Mouse (Mus musculus) midbrain, embryonic 10.5 days (tissue): ENCODE measurements at regions not wholly inside any gene's neighbourhood (a gene's known extent, or its start where the extent isn't known, plus 50 kb on each side); places are given as distances from the start of the nearest gene placed in this dataset.

Experiments used
- DNase-seq: peaks from one replicate; pipeline ENCODE4 v3.0.0-alpha.2; 2017; ENCODE audit warnings: low spot score
- H3K27ac ChIP-seq: fragments of 300-500 bp; sonication (generic); replicated peaks from 2 replicates; pipeline ENCODE4 v1.5.1; 2016; ENCODE audit warnings: mild to moderate bottlenecking
- H3K27me3 ChIP-seq: fragments of 300-500 bp; sonication (generic); 2 replicates; pipeline ENCODE4 v1.6.1; 2016; ENCODE audit warnings: low read depth, mild to moderate bottlenecking; ENCODE audit not compliant: poor library complexity, severe bottlenecking
- H3K36me3 ChIP-seq: fragments of 300-500 bp; sonication (generic); 2 replicates; pipeline ENCODE4 v1.6.1; 2016; ENCODE audit warnings: mild to moderate bottlenecking, moderate library complexity
- H3K4me1 ChIP-seq: fragments of 300-500 bp; sonication (generic); 2 replicates; pipeline ENCODE4 v1.6.1; 2016
- H3K4me3 ChIP-seq: fragments of 300-500 bp; sonication (generic); 2 replicates; pipeline ENCODE4 v1.5.1; 2016; ENCODE audit warnings: mild to moderate bottlenecking, moderate library complexity
- H3K9me3 ChIP-seq: fragments of 300-500 bp; sonication (generic); replicated peaks from 2 replicates; pipeline ENCODE4 v1.6.1; 2016; ENCODE audit warnings: mild to moderate bottlenecking
- WGBS: fragments of 180-500 bp; shearing (Covaris S2); methylation state at CpG from one replicate; pipeline ENCODE4 v1.1.7; 2016; 5-methylcytosine and 5-hydroxymethylcytosine counted together

- Histone ChIP-seq H3K36me3 (no peaks in the 10 kb centered on the region), H3K27me3 (no peaks in the 10 kb centered on the region), H3K9me3 (no peaks in the 10 kb centered on the region), H3K27ac (no peak overlapping the region), H3K4me1 (no peaks in the 10 kb centered on the region), H3K4me3 (no peak overlapping the region)
- 88% methylated on average over 4 of the region's 4 CpGs for WGBS
- no peak for DNase-seq
Measured at GRCm38 (mm10) chr12:51294971-51295477, 52.8 kb upstream of the G2e3 start.

- Histone ChIP-seq H3K9me3 (no peaks in the 10 kb centered on the region), H3K27ac (no peak overlapping the region), H3K27me3 (no peaks in the 10 kb centered on the region), H3K4me3 (no peak overlapping the region), H3K4me1 (no peaks in the 10 kb centered on the region), H3K36me3 (no peaks in the 10 kb centered on the region)
- no peak for DNase-seq
- 92% methylated on average over 1 of the region's 1 CpGs for whole genome bisulfite sequencing
Measured at GRCm38 (mm10) chr12:51278358-51278757, 69.5 kb upstream of the G2e3 start.

GRCm38 (mm10) chr12:51275818-51276538 lies 71.9 kb upstream of the G2e3 start:
- Histone ChIP-seq H3K9me3 (no peaks in the 10 kb centered on the region), H3K4me3 (no peak overlapping the region), H3K27me3 (no peaks in the 10 kb centered on the region), H3K27ac (no peak overlapping the region), H3K4me1 (no peaks in the 10 kb centered on the region), H3K36me3 (no peaks in the 10 kb centered on the region)
- WGBS = 52% methylated on average over 14 of the region's 14 CpGs
- DNase-seq = no peak

GRCm38 (mm10) chr12:51273486-51273885 lies 74.4 kb upstream of the G2e3 start:
- no peak for DNase-seq
- no peak overlapping the region for H3K4me3 ChIP-seq
- H3K27me3 ChIP-seq = no peaks in the 10 kb centered on the region
- no peaks in the 10 kb centered on the region for H3K4me1 ChIP-seq
- no peaks in the 10 kb centered on the region for H3K9me3 ChIP-seq
- no peaks in the 10 kb centered on the region for H3K36me3 ChIP-seq
- 84% methylated on average over 5 of the region's 5 CpGs for WGBS
- no peak overlapping the region for H3K27ac ChIP-seq

GRCm38 (mm10) chr12:51242839-51243238 lies 105.0 kb upstream of the G2e3 start:
- Histone ChIP-seq H3K36me3 (no peaks in the 10 kb centered on the region), H3K4me1 (no peaks in the 10 kb centered on the region), H3K27me3 (no peaks in the 10 kb centered on the region), H3K27ac (no peak overlapping the region), H3K4me3 (no peak overlapping the region), H3K9me3 (0 out of 2 replicates have a peak, but pooled peaks cover 3% of the 10 kb centered on the region)
- no peak for DNase-seq
- whole genome bisulfite sequencing = 85% methylated on average over 7 of the region's 7 CpGs

- Histone ChIP-seq H3K4me3 (no peak overlapping the region), H3K4me1 (no peaks in the 10 kb centered on the region), H3K27me3 (no peaks in the 10 kb centered on the region), H3K9me3 (0 out of 2 replicates have a peak, but pooled peaks cover 3% of the 10 kb centered on the region), H3K36me3 (no peaks in the 10 kb centered on the region), H3K27ac (no peak overlapping the region)
- 88% methylated on average over 7 of the region's 7 CpGs for WGBS
- no peak for DNase-seq
Measured at GRCm38 (mm10) chr12:51241131-51241781, 106.6 kb upstream of the G2e3 start.

GRCm38 (mm10) chr12:51211691-51212090 lies 136.2 kb upstream of the G2e3 start:
- no peaks in the 10 kb centered on the region for H3K4me1 ChIP-seq
- WGBS = 36% methylated on average over 2 of the region's 2 CpGs
- DNase-seq = no peak
- no peak overlapping the region for H3K4me3 ChIP-seq
- H3K36me3 ChIP-seq = no peaks in the 10 kb centered on the region
- no peaks in the 10 kb centered on the region for H3K9me3 ChIP-seq
- no peaks in the 10 kb centered on the region for H3K27me3 ChIP-seq
- H3K27ac ChIP-seq = no peak overlapping the region

GRCm38 (mm10) chr12:51196289-51196688 lies 151.6 kb upstream of the G2e3 start:
- no peak overlapping the region for H3K27ac ChIP-seq
- 81% methylated on average over 5 of the region's 5 CpGs for WGBS

GRCm38 (mm10) chr12:51195136-51195535 lies 152.7 kb upstream of the G2e3 start:
- Histone ChIP-seq H3K4me3 (no peak overlapping the region), H3K9me3 (no peaks in the 10 kb centered on the region), H3K36me3 (no peaks in the 10 kb centered on the region), H3K27ac (no peak overlapping the region), H3K4me1 (peaks cover 10% of the 10 kb centered on the region), H3K27me3 (no peaks in the 10 kb centered on the region)
- 87% methylated on average over 8 of the region's 8 CpGs for WGBS
- DNase-seq = no peak

More at GRCm38 (mm10) chr12:51196289-51196688, 151.6 kb upstream of the G2e3 start:
- Histone ChIP-seq H3K27me3 (no peaks in the 10 kb centered on the region), H3K9me3 (no peaks in the 10 kb centered on the region), H3K36me3 (no peaks in the 10 kb centered on the region), H3K4me3 (no peak overlapping the region), H3K4me1 (no peaks in the 10 kb centered on the region)
- no peak for DNase-seq

- Histone ChIP-seq H3K27ac (no peak overlapping the region), H3K4me3 (no peak overlapping the region), H3K36me3 (no peaks in the 10 kb centered on the region), H3K27me3 (no peaks in the 10 kb centered on the region), H3K4me1 (peaks cover 10% of the 10 kb centered on the region), H3K9me3 (no peaks in the 10 kb centered on the region)
- WGBS = 19% methylated on average over 1 of the region's 1 CpGs
- no peak for DNase-seq
Measured at GRCm38 (mm10) chr12:51190754-51191153, 157.1 kb upstream of the G2e3 start.

- Histone ChIP-seq H3K27ac (no peak overlapping the region), H3K9me3 (no peaks in the 10 kb centered on the region), H3K27me3 (no peaks in the 10 kb centered on the region), H3K4me3 (no peak overlapping the region), H3K4me1 (peaks cover 10% of the 10 kb centered on the region), H3K36me3 (no peaks in the 10 kb centered on the region)
- DNase-seq = no peak
- 73% methylated on average over 5 of the region's 5 CpGs for WGBS
Measured at GRCm38 (mm10) chr12:51190186-51190585, 157.7 kb upstream of the G2e3 start.

- H3K27me3 ChIP-seq = no peaks in the 10 kb centered on the region
- H3K36me3 ChIP-seq = no peaks in the 10 kb centered on the region
- no peak overlapping the region for H3K4me3 ChIP-seq
- H3K9me3 ChIP-seq = no peaks in the 10 kb centered on the region
- peaks cover 10% of the 10 kb centered on the region for H3K4me1 ChIP-seq
- H3K27ac ChIP-seq = no peak overlapping the region
- DNase-seq = no peak
Measured at GRCm38 (mm10) chr12:51188229-51188628, 159.6 kb upstream of the G2e3 start.

GRCm38 (mm10) chr12:51187726-51188125 lies 160.1 kb upstream of the G2e3 start:
- H3K4me3 ChIP-seq = no peak overlapping the region
- H3K4me1 ChIP-seq = peaks cover 10% of the 10 kb centered on the region
- no peak for DNase-seq
- H3K27ac ChIP-seq = no peak overlapping the region
- no peaks in the 10 kb centered on the region for H3K36me3 ChIP-seq
- H3K9me3 ChIP-seq = no peaks in the 10 kb centered on the region
- no peaks in the 10 kb centered on the region for H3K27me3 ChIP-seq
- WGBS = 83% methylated on average over 6 of the region's 6 CpGs
